22 mouse cellular contexts compared by ENCODE assay signal in the genomic region with DNA sequence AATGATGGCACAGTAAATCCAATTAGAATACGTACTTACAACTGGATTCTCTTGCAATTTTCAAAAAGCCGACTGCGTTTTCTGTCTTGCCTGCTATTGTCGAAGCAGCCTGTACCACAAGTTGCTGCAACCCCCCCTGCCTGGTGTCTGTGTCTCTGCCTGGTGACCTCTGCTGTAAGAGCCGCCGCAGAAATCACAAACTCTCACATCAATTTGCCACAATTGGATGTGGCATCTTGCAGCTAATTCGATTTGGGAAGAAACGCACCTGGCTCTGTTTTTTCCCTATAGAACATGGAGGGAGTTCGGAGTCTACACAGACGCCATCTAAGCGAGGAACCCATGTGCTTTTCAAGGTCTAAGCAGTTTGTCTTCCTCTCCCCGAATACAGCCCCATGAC.
DNase-seq lines count a peak whose midpoint lies in the region; ATAC-seq lines count a peak whose summit lies in the region.
"Had no signal": no experiment of that assay in that cellular context is flagged by ENCODE, and none has a peak within 500 bp of the region (broad histone marks: within the 10 kb centered on the region; RNA-seq: fewer than 3 reads in every experiment).

No protein-coding gene starts in this region.

- no peaks in the 10 kb centered on the region for H3K9me3 ChIP-seq in intestine, embryonic 14.5 days (ENCODE audit: control insufficient read depth, low read length)
- no peaks in the 10 kb centered on the region for H3K9me3 ChIP-seq in intestine, embryonic 16.5 days (ENCODE audit: control insufficient read depth, low read length)
- H3K9me3 ChIP-seq in hindbrain, embryonic 13.5 days = no peaks in the 10 kb centered on the region
- H3K9me3 ChIP-seq: embryonic facial prominence, embryonic 15.5 days; liver, embryonic 13.5 days; midbrain, embryonic 12.5 days; neural tube, embryonic 12.5 days had no signal

- no peak overlapping the region for H3K9ac ChIP-seq in intestine, embryonic 14.5 days (ENCODE audit: low read length)
- H3K9ac ChIP-seq in intestine, embryonic 16.5 days (ENCODE audit: low read depth, low read length) = no peak overlapping the region
- no peak overlapping the region for H3K9ac ChIP-seq in hindbrain, embryonic 13.5 days
- H3K9ac ChIP-seq: embryonic facial prominence, embryonic 15.5 days; liver, embryonic 13.5 days; midbrain, embryonic 12.5 days; neural tube, embryonic 12.5 days had no signal

- no peaks in the 10 kb centered on the region for H3K4me1 ChIP-seq in intestine, embryonic 14.5 days (replicated peaks; ENCODE audit: control insufficient read depth, insufficient read depth, low read length)
- H3K4me1 ChIP-seq in intestine, embryonic 16.5 days (ENCODE audit: control insufficient read depth, insufficient read depth, low read length) = no peaks in the 10 kb centered on the region
- H3K4me1 ChIP-seq in hindbrain, embryonic 13.5 days (replicated peaks) = no peaks in the 10 kb centered on the region
- H3K4me1 ChIP-seq: embryonic facial prominence, embryonic 15.5 days; liver, embryonic 13.5 days; midbrain, embryonic 12.5 days; neural tube, embryonic 12.5 days had no signal

- H3K4me3 ChIP-seq in intestine, embryonic 14.5 days (ENCODE audit: low read depth, low read length) = no peak overlapping the region
- no peak overlapping the region for H3K4me3 ChIP-seq in intestine, embryonic 16.5 days (ENCODE audit: low read length)
- H3K4me3 ChIP-seq in hindbrain, embryonic 13.5 days = no peak overlapping the region
- H3K4me3 ChIP-seq: embryonic facial prominence, embryonic 15.5 days; gastrocnemius, adult 2 months; layer of hippocampus, adult 2 months; liver, embryonic 13.5 days; midbrain, embryonic 12.5 days; neural tube, embryonic 12.5 days had no signal

- DNase-seq in embryo, embryonic 10.5 days (ENCODE audit: low spot score) = peak; percentile 12
- no peak for DNase-seq in embryo, embryonic 9.5 days (ENCODE audit: extremely low spot score)
- DNase-seq in intestine, embryonic 14.5 days (ENCODE audit: low spot score) = peak; percentile 60
- DNase-seq in thymus, postnatal 36 days = no peak
- no peak for DNase-seq in layer of hippocampus, postnatal 36 days
- DNase-seq: adrenal gland, postnatal 10 days; cerebellum, adult 8-10 months; cerebellum, postnatal 36 days; gastrocnemius, adult 2 months; kidney, adult 9 months; kidney, postnatal 14 days; liver, embryonic 13.5 days; lung, adult 2 months; lung, postnatal 14 days; thymus, postnatal 25 days had no signal

- H3K27ac ChIP-seq in intestine, embryonic 14.5 days (ENCODE audit: low read depth) = no peak overlapping the region
- H3K27ac ChIP-seq in intestine, embryonic 16.5 days (ENCODE audit: low read length) = no peak overlapping the region
- H3K27ac ChIP-seq in hindbrain, embryonic 13.5 days = no peak overlapping the region
- H3K27ac ChIP-seq: embryonic facial prominence, embryonic 15.5 days; gastrocnemius, adult 2 months; layer of hippocampus, adult 2 months; liver, embryonic 13.5 days; midbrain, embryonic 12.5 days; neural tube, embryonic 12.5 days had no signal

- no peaks in the 10 kb centered on the region for H3K27me3 ChIP-seq in intestine, embryonic 14.5 days (replicated peaks; ENCODE audit: control insufficient read depth, insufficient read depth, low read length)
- no peaks in the 10 kb centered on the region for H3K27me3 ChIP-seq in intestine, embryonic 16.5 days (replicated peaks; ENCODE audit: control insufficient read depth, insufficient read depth, low read length)
- H3K27me3 ChIP-seq in hindbrain, embryonic 13.5 days = no peaks in the 10 kb centered on the region
- H3K27me3 ChIP-seq: embryonic facial prominence, embryonic 15.5 days; liver, embryonic 13.5 days; midbrain, embryonic 12.5 days; neural tube, embryonic 12.5 days had no signal

- H3K36me3 ChIP-seq in intestine, embryonic 14.5 days (ENCODE audit: control insufficient read depth, insufficient read depth, low read length) = no peaks in the 10 kb centered on the region
- no peaks in the 10 kb centered on the region for H3K36me3 ChIP-seq in intestine, embryonic 16.5 days (ENCODE audit: control insufficient read depth, insufficient read depth, low read length)
- no peaks in the 10 kb centered on the region for H3K36me3 ChIP-seq in hindbrain, embryonic 13.5 days
- H3K36me3 ChIP-seq: embryonic facial prominence, embryonic 15.5 days; liver, embryonic 13.5 days; midbrain, embryonic 12.5 days; neural tube, embryonic 12.5 days had no signal

- WGBS in intestine, embryonic 14.5 days = 78% methylated on average over 12 of the region's 12 CpGs
- 77% methylated on average over 12 of the region's 12 CpGs for WGBS in intestine, embryonic 16.5 days
- 72% methylated on average over 12 of the region's 12 CpGs for WGBS in hindbrain, embryonic 13.5 days

- ATAC-seq in intestine, embryonic 14.5 days (replicated peaks; ENCODE audit: low FRiP score, low TSS enrichment, low read depth) = no peak
- ATAC-seq in intestine, embryonic 16.5 days = no peak
- ATAC-seq in hindbrain, embryonic 13.5 days (ENCODE audit: low FRiP score) = peak; percentile 63; the same call in 1 of the 2 replicates
- ATAC-seq: inflammation-experienced regulatory T-cells, adult 6 months had no signal

- no peak overlapping the region for H3K4me2 ChIP-seq in intestine, embryonic 14.5 days (ENCODE audit: low read length)
- no peak overlapping the region for H3K4me2 ChIP-seq in intestine, embryonic 16.5 days (ENCODE audit: low read depth, low read length)
- H3K4me2 ChIP-seq in hindbrain, embryonic 13.5 days = 0 out of 2 replicates have a peak overlapping the region, but pooled peaks have one; percentile 4
- H3K4me2 ChIP-seq: embryonic facial prominence, embryonic 15.5 days; liver, embryonic 13.5 days; midbrain, embryonic 12.5 days; neural tube, embryonic 12.5 days had no signal

Comparison
In these comparisons a context has a peak if more than half of its experiments do, and no peak if none do; other contexts are left out.
1. DNase-seq: peak in embryo, embryonic 10.5 days (single experiment) and intestine, embryonic 14.5 days (single experiment); none in embryo, embryonic 9.5 days (single experiment), thymus, postnatal 36 days (0 of 2) and layer of hippocampus, postnatal 36 days (0 of 2).